Mouse (Mus musculus): ENCODE data around the gene Prickle2. TPM values are rescaled to one million over a fixed set of nuclear protein-coding genes. Genes with fewer than 3 reads are reported as not detected.

Prickle2 gene
- polyA plus RNA-seq, 1 experiment = not detected

GRCm38 (mm10) chr6:92625923-92626322 lies 80.0 kb downstream of the Prickle2 start:
- Histone ChIP-seq H3K4me3 (ENCODE audit: insufficient read depth, low read depth, low read length) (no peak overlapping the region), H3K27ac (ENCODE audit: insufficient read depth, low read depth, low read length) (no peak overlapping the region), H3K4me1 (ENCODE audit: control insufficient read depth, insufficient read depth, low read length) (no peaks in the 10 kb centered on the region)
- WGBS = 34% methylated on average over 1 of the region's 1 CpGs
- no peak for TF ChIP-seq CTCF (IDR thresholded peaks at IDR 0.05; ENCODE audit: insufficient read depth, low read depth, low read length)
- TF ChIP-seq POLR2A (IDR thresholded peaks at IDR 0.05; ENCODE audit: insufficient read depth, low read depth, low read length) = no peak

- H3K4me3 ChIP-seq (ENCODE audit: insufficient read depth, low read depth, low read length) = no peak overlapping the region
- TF ChIP-seq CTCF (IDR thresholded peaks at IDR 0.05; ENCODE audit: insufficient read depth, low read depth, low read length) (no peak), POLR2A (IDR thresholded peaks at IDR 0.05; ENCODE audit: insufficient read depth, low read depth, low read length) (no peak)
- H3K4me1 ChIP-seq (ENCODE audit: control insufficient read depth, insufficient read depth, low read length) = no peaks in the 10 kb centered on the region
- 73% methylated on average over 6 of the region's 6 CpGs for WGBS
- H3K27ac ChIP-seq (ENCODE audit: insufficient read depth, low read depth, low read length) = no peak overlapping the region
Observed at GRCm38 (mm10) chr6:92624306-92624705, 81.6 kb downstream of the Prickle2 start.

- WGBS = 70% methylated on average over 2 of the region's 2 CpGs
- no peak for TF ChIP-seq CTCF (IDR thresholded peaks at IDR 0.05; ENCODE audit: insufficient read depth, low read depth, low read length)
- TF ChIP-seq POLR2A (IDR thresholded peaks at IDR 0.05; ENCODE audit: insufficient read depth, low read depth, low read length) = no peak
- H3K4me1 ChIP-seq (ENCODE audit: control insufficient read depth, insufficient read depth, low read length) = no peaks in the 10 kb centered on the region
- H3K27ac ChIP-seq (ENCODE audit: insufficient read depth, low read depth, low read length) = no peak overlapping the region
- H3K4me3 ChIP-seq (ENCODE audit: insufficient read depth, low read depth, low read length) = no peak overlapping the region
Observed at GRCm38 (mm10) chr6:92617183-92617582, 88.8 kb downstream of the Prickle2 start.

GRCm38 (mm10) chr6:92614771-92615170 lies 91.2 kb downstream of the Prickle2 start:
- no peak for TF ChIP-seq CTCF (IDR thresholded peaks at IDR 0.05; ENCODE audit: insufficient read depth, low read depth, low read length)
- no peak for TF ChIP-seq POLR2A (IDR thresholded peaks at IDR 0.05; ENCODE audit: insufficient read depth, low read depth, low read length)
- WGBS = 83% methylated on average over 3 of the region's 3 CpGs
- Histone ChIP-seq H3K4me3 (ENCODE audit: insufficient read depth, low read depth, low read length) (no peak overlapping the region), H3K27ac (ENCODE audit: insufficient read depth, low read depth, low read length) (no peak overlapping the region), H3K4me1 (ENCODE audit: control insufficient read depth, insufficient read depth, low read length) (no peaks in the 10 kb centered on the region)

GRCm38 (mm10) chr6:92612151-92612769 lies 93.7 kb downstream of the Prickle2 start:
- Histone ChIP-seq H3K27ac (ENCODE audit: insufficient read depth, low read depth, low read length) (no peak overlapping the region), H3K4me3 (ENCODE audit: insufficient read depth, low read depth, low read length) (no peak overlapping the region), H3K4me1 (ENCODE audit: control insufficient read depth, insufficient read depth, low read length) (peaks cover 6% of the 10 kb centered on the region)
- WGBS = 60% methylated on average over 2 of the region's 2 CpGs
- TF ChIP-seq POLR2A (IDR thresholded peaks at IDR 0.05; ENCODE audit: insufficient read depth, low read depth, low read length) (no peak), CTCF (IDR thresholded peaks at IDR 0.05; ENCODE audit: insufficient read depth, low read depth, low read length) (no peak)

GRCm38 (mm10) chr6:92609682-92610235 lies 96.2 kb downstream of the Prickle2 start:
- Histone ChIP-seq H3K4me1 (ENCODE audit: control insufficient read depth, insufficient read depth, low read length) (peaks cover 9% of the 10 kb centered on the region), H3K4me3 (ENCODE audit: insufficient read depth, low read depth, low read length) (no peak overlapping the region), H3K27ac (ENCODE audit: insufficient read depth, low read depth, low read length) (0 out of 2 replicates have a peak overlapping the region, but pooled peaks have one; percentile 5)
- 35% methylated on average over 9 of the region's 9 CpGs for WGBS
- TF ChIP-seq POLR2A (IDR thresholded peaks at IDR 0.05; ENCODE audit: insufficient read depth, low read depth, low read length) = no peak
- no peak for TF ChIP-seq CTCF (IDR thresholded peaks at IDR 0.05; ENCODE audit: insufficient read depth, low read depth, low read length)

- Histone ChIP-seq H3K27ac (ENCODE audit: insufficient read depth, low read depth, low read length) (peak overlapping the region; percentile 43; the same call in 1 of the 2 replicates), H3K4me3 (ENCODE audit: insufficient read depth, low read depth, low read length) (no peak overlapping the region), H3K4me1 (ENCODE audit: control insufficient read depth, insufficient read depth, low read length) (peaks cover 9% of the 10 kb centered on the region)
- no peak for TF ChIP-seq POLR2A (IDR thresholded peaks at IDR 0.05; ENCODE audit: insufficient read depth, low read depth, low read length)
- TF ChIP-seq CTCF (IDR thresholded peaks at IDR 0.05; ENCODE audit: insufficient read depth, low read depth, low read length) = no peak
- WGBS = 88% methylated on average over 3 of the region's 3 CpGs
Observed at GRCm38 (mm10) chr6:92609078-92609477, 96.9 kb downstream of the Prickle2 start.

- 36% methylated on average over 2 of the region's 2 CpGs for WGBS
- no peak overlapping the region for H3K4me3 ChIP-seq (ENCODE audit: insufficient read depth, low read depth, low read length)
- peaks cover 9% of the 10 kb centered on the region for H3K4me1 ChIP-seq (ENCODE audit: control insufficient read depth, insufficient read depth, low read length)
- H3K27ac ChIP-seq (ENCODE audit: insufficient read depth, low read depth, low read length) = no peak overlapping the region
- no peak for TF ChIP-seq CTCF (IDR thresholded peaks at IDR 0.05; ENCODE audit: insufficient read depth, low read depth, low read length)
- TF ChIP-seq POLR2A (IDR thresholded peaks at IDR 0.05; ENCODE audit: insufficient read depth, low read depth, low read length) = no peak
Observed at GRCm38 (mm10) chr6:92605156-92605555, 100.8 kb downstream of the Prickle2 start.

- Histone ChIP-seq H3K27ac (ENCODE audit: insufficient read depth, low read depth, low read length) (no peak overlapping the region), H3K4me1 (ENCODE audit: control insufficient read depth, insufficient read depth, low read length) (peaks cover 4% of the 10 kb centered on the region; the same call in 1 of the 2 replicates), H3K4me3 (ENCODE audit: insufficient read depth, low read depth, low read length) (no peak overlapping the region)
- TF ChIP-seq POLR2A (IDR thresholded peaks at IDR 0.05; ENCODE audit: insufficient read depth, low read depth, low read length) (no peak), CTCF (IDR thresholded peaks at IDR 0.05; ENCODE audit: insufficient read depth, low read depth, low read length) (no peak)
- 60% methylated on average over 3 of the region's 3 CpGs for WGBS
Observed at GRCm38 (mm10) chr6:92596340-92596739, 109.6 kb downstream of the Prickle2 start.

Data from olfactory bulb, adult 2 months (tissue).